Mouse (Mus musculus): ENCODE data around the gene Ushbp1. TPM values are rescaled to one million over a fixed set of nuclear protein-coding genes. Genes with fewer than 3 reads are reported as not detected.

The Ushbp1 gene
- polyA plus RNA-seq, 1 experiment: 0.21 TPM

DNA sequence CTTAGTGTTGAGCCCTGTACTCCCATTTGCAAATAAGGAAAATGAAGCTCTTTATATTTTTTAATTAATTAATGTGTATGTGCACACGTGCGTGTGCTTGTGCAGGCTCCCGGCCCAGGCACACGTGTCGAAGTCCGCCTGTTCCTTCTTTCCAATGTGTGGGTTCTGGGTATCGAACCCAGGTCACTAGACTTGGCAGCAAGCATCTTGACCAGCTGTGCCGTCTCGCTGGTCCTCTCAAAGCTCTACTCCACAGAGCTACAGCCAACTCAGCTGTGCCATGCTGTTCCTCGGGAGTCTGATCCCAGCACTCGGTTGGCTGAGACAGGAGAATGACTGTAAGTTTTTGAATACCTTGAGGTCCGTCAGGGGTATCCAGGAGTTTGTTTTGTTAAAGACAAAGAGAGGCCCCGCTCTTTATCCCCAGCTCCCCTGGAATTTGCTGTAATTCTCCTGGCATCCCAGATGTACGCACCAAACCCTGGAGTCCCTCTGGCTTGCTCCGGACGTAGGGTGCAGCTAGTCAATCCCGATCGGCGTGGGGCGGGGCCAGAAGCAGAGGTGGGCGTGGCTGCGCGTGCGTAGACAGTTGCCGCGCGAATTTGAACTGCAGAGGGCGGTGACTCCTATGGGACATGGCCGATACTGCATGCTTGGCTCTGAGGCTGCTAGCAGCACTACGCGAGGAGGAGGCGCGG, 9.9 kb upstream of the Ushbp1 start, which contains the start of gene Ankle1:
Ankle1 (plus strand) TSS at position 610 of the 698 bp plus-strand sequence.
- Histone ChIP-seq H3K4me1 (ENCODE audit: control insufficient read depth, insufficient read depth, low read length) (peaks cover 20% of the 10 kb centered on the region), H3K27ac (ENCODE audit: insufficient read depth, low read depth, low read length) (peak within 1 kb of the TSS; percentile 64), H3K4me3 (ENCODE audit: insufficient read depth, low read length) (peak within 1 kb of the TSS; percentile 79)
- TF ChIP-seq CTCF (IDR thresholded peaks at IDR 0.05; ENCODE audit: low read depth, low read length) (no peak), POLR2A (IDR thresholded peaks at IDR 0.05; ENCODE audit: borderline replicate concordance, low read depth, low read length) (peak; percentile 78; the same call in 1 of the 2 replicates)

GRCm38 (mm10) chr8:71404951-71405351, 9.3 kb upstream of the Ushbp1 start:
- peak overlapping the region; percentile 79 for H3K4me3 ChIP-seq (ENCODE audit: insufficient read depth, low read length)
- H3K27ac ChIP-seq (ENCODE audit: insufficient read depth, low read depth, low read length): peak overlapping the region; percentile 64
- TF ChIP-seq CTCF (IDR thresholded peaks at IDR 0.05; ENCODE audit: low read depth, low read length): no peak
- TF ChIP-seq POLR2A (IDR thresholded peaks at IDR 0.05; ENCODE audit: borderline replicate concordance, low read depth, low read length): no peak
- H3K4me1 ChIP-seq (ENCODE audit: control insufficient read depth, insufficient read depth, low read length): peaks cover 20% of the 10 kb centered on the region

DNA sequence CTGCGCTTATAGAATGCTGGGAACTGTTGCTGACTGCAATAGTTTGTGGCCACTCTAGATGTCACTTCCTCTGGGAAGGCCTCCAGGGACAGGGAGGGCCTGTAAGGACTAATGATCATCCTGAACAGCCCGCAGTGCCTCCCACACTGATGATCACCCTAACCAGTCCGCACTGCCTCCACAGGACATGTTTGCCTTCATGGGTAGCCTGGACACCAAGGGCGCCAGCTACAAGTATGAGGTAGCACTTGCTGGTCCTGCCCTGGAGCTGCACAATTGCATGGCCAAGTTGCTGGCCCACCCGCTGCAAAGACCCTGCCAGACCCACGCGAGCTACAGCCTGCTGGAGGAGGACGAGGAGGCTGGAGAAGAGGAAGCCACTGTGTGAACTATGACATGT, 8.4 kb upstream of the Ushbp1 start:
- H3K4me1 ChIP-seq (ENCODE audit: control insufficient read depth, insufficient read depth, low read length): peaks cover 20% of the 10 kb centered on the region
- H3K4me3 ChIP-seq (ENCODE audit: insufficient read depth, low read length): no peak overlapping the region
- TF ChIP-seq POLR2A (IDR thresholded peaks at IDR 0.05; ENCODE audit: borderline replicate concordance, low read depth, low read length) (no peak), CTCF (IDR thresholded peaks at IDR 0.05; ENCODE audit: low read depth, low read length) (no peak)
- peak overlapping the region; percentile 64; the same call in 1 of the 2 replicates for H3K27ac ChIP-seq (ENCODE audit: insufficient read depth, low read depth, low read length)

DNA sequence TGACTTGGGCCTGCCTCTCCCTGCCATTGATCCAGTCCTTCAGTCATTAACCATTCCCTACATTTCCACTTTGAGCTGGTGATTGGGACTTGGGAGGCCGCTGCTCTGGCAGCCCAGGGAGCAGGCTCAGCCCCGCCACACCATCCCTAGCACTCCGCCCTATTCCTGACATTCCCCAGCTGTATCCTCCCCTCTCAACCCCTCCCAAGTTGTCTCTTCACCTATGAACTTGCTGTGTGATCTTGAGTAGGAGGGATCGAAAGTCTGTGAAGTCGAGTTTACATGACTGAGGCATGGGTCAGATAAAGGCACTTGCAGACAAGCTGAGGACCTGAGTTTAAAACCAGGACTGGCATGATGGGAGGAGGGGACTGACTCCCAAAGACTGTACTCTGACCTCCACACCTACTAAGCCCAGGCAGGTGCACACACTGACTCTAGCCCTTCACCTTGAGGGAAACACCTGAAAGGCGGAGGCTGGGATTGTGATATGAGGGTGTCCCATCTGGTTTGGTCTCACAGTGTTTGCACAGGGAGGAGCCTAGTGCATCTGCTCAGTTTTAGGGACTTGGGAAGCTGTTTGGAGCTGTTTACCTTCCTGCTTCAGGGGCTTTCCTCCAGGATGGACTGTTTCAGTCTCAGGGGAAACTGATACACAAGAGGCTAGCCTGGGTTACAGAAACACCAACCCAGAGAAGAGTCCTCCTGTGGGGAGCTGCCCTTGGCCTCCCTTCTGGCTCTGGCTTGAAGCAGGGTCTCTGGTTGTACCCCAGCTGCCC, 7.7 kb upstream of the Ushbp1 start:
- no peak for TF ChIP-seq CTCF (IDR thresholded peaks at IDR 0.05; ENCODE audit: low read depth, low read length)
- TF ChIP-seq POLR2A (IDR thresholded peaks at IDR 0.05; ENCODE audit: borderline replicate concordance, low read depth, low read length): no peak
- Histone ChIP-seq H3K4me1 (ENCODE audit: control insufficient read depth, insufficient read depth, low read length) (peaks cover 20% of the 10 kb centered on the region), H3K27ac (ENCODE audit: insufficient read depth, low read depth, low read length) (0 out of 2 replicates have a peak overlapping the region, but pooled peaks have one; percentile 7), H3K4me3 (ENCODE audit: insufficient read depth, low read length) (no peak overlapping the region)

DNA sequence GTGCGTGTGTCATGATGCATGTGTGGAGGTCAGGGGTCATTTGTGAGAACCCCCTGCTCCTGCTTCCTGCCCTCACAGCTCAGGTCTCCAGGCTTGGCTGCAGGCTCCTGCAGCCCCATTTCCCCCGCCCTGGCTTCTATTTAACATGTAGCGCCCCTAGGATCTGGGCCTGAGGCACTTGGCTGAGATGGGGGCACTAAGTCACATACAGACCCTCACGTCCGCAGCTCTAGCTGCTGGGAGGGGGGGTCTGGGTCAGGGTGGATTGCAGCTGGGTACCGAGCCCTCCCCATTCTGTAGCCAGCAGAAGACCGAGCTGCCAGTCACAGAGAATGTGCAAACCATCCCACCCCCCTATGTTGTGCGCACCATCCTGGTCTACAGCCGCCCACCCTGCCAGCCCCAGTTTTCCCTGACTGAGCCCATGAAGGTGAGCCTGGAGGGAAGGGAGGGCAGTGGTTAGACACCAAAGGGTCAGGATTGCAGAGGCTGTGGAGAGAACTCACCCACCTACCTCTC, 6.9 kb upstream of the Ushbp1 start:
- no peak for TF ChIP-seq POLR2A (IDR thresholded peaks at IDR 0.05; ENCODE audit: borderline replicate concordance, low read depth, low read length)
- TF ChIP-seq CTCF (IDR thresholded peaks at IDR 0.05; ENCODE audit: low read depth, low read length): no peak
- Histone ChIP-seq H3K27ac (ENCODE audit: insufficient read depth, low read depth, low read length) (no peak overlapping the region), H3K4me3 (ENCODE audit: insufficient read depth, low read length) (no peak overlapping the region), H3K4me1 (ENCODE audit: control insufficient read depth, insufficient read depth, low read length) (peaks cover 20% of the 10 kb centered on the region)

DNA sequence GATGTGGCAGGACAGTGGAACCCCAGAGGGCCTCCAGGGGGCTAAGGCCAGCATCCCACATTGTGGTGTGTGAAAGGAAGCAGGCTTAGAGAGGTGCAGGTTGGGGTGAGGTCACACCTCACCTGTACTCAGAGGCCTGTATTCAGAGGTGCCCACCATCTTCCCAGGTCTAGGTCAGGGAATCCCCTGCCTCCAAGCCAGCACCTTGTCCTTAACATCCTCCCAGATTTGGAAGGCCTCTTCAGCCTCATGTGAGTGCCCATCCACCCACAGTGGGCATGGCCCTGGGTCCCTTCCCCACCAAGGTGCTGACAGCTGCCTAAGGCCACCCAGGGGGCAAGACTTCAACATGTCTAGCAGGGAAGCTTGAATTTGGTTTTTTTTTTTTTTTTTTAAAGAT, 5.9 kb upstream of the Ushbp1 start:
- Histone ChIP-seq H3K27ac (ENCODE audit: insufficient read depth, low read depth, low read length) (no peak overlapping the region), H3K4me1 (ENCODE audit: control insufficient read depth, insufficient read depth, low read length) (peaks cover 19% of the 10 kb centered on the region), H3K4me3 (ENCODE audit: insufficient read depth, low read length) (no peak overlapping the region)
- TF ChIP-seq CTCF (IDR thresholded peaks at IDR 0.05; ENCODE audit: low read depth, low read length) (no peak), POLR2A (IDR thresholded peaks at IDR 0.05; ENCODE audit: borderline replicate concordance, low read depth, low read length) (no peak)

DNA sequence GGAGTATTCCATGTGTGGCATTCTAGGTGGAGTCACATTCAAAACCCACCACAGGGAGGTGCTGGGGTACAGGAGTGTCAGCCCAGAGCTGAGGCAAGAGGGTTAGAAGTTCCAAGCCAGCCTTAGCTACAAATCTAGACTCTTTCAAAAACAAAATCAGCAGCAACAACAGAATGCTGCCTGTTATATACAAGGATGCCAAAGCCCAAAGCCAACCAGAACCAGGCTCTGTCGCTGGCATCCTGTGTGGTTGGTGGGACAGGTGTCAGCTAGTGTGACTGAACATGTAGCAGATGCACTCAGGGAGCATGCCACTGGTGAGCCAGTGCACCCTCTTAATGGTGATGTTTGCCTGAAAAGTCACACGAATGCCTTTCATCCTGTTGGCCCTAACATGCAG, 5.2 kb upstream of the Ushbp1 start:
- TF ChIP-seq POLR2A (IDR thresholded peaks at IDR 0.05; ENCODE audit: borderline replicate concordance, low read depth, low read length): no peak
- TF ChIP-seq CTCF (IDR thresholded peaks at IDR 0.05; ENCODE audit: low read depth, low read length): no peak
- H3K27ac ChIP-seq (ENCODE audit: insufficient read depth, low read depth, low read length): no peak overlapping the region
- peaks cover 24% of the 10 kb centered on the region for H3K4me1 ChIP-seq (ENCODE audit: control insufficient read depth, insufficient read depth, low read length)
- H3K4me3 ChIP-seq (ENCODE audit: insufficient read depth, low read length): no peak overlapping the region

GRCm38 (mm10) chr8:71397701-71398100, 2.1 kb upstream of the Ushbp1 start:
- no peak overlapping the region for H3K27ac ChIP-seq (ENCODE audit: insufficient read depth, low read depth, low read length)
- TF ChIP-seq CTCF (IDR thresholded peaks at IDR 0.05; ENCODE audit: low read depth, low read length) (no peak), POLR2A (IDR thresholded peaks at IDR 0.05; ENCODE audit: borderline replicate concordance, low read depth, low read length) (no peak)
- peak overlapping the region; percentile 89 for H3K4me3 ChIP-seq (ENCODE audit: insufficient read depth, low read length)
- H3K4me1 ChIP-seq (ENCODE audit: control insufficient read depth, insufficient read depth, low read length): peaks cover 8% of the 10 kb centered on the region

- Histone ChIP-seq H3K4me1 (ENCODE audit: control insufficient read depth, insufficient read depth, low read length) (peaks cover 8% of the 10 kb centered on the region), H3K4me3 (ENCODE audit: insufficient read depth, low read length) (peak within 1 kb of the TSS; percentile 89), H3K27ac (ENCODE audit: insufficient read depth, low read depth, low read length) (peak within 1 kb of the TSS; percentile 44)
- no peak for TF ChIP-seq POLR2A (IDR thresholded peaks at IDR 0.05; ENCODE audit: borderline replicate concordance, low read depth, low read length)
- TF ChIP-seq CTCF (IDR thresholded peaks at IDR 0.05; ENCODE audit: low read depth, low read length): no peak
Measured at GRCm38 (mm10) chr8:71396639-71397305, 1.2 kb upstream of the Ushbp1 start, which contains the start of gene Babam1. Gene Babam1 (plus strand): TSS chr8:71396861.

Data from bone marrow macrophage, adult 2 months (primary cell).